Mouse (Mus musculus): ENCODE results near the gene Akap5. TPM values are rescaled to one million over a fixed set of nuclear protein-coding genes. Genes with fewer than 3 reads are reported as not detected.
A peak's percentile ranks its signal among the peaks of the same experiment; 100 is the strongest.

Akap5 gene
- polyA plus RNA-seq, 1 experiment from 2014 or later = 1.1 TPM

- Histone ChIP-seq H3K9ac (no peak overlapping the region), H3K4me3 (no peak overlapping the region), H3K4me1 (no peaks in the 10 kb centered on the region), H3K9me3 (no peaks in the 10 kb centered on the region), H3K27me3 (no peaks in the 10 kb centered on the region), H3K4me2 (no peak overlapping the region), H3K36me3 (peaks cover 52% of the 10 kb centered on the region), H3K27ac (no peak overlapping the region)
- WGBS = 58% methylated on average over 8 of the region's 8 CpGs
- no peak for ATAC-seq (ENCODE audit: insufficient number of reproducible peaks, insufficient read depth, low FRiP score, low TSS enrichment, low read depth)
Measured at GRCm38 (mm10) chr12:76349680-76350220, 25.1 kb downstream of the Akap5 start.

- H3K27ac ChIP-seq = no peak overlapping the region
- 42% methylated on average over 1 of the region's 1 CpGs for WGBS
- ATAC-seq (ENCODE audit: insufficient number of reproducible peaks, insufficient read depth, low FRiP score, low TSS enrichment, low read depth) = no peak
- no peak overlapping the region for H3K9ac ChIP-seq
- H3K4me3 ChIP-seq = no peak overlapping the region
- peaks cover 17% of the 10 kb centered on the region; the same call in 1 of the 2 replicates for H3K36me3 ChIP-seq
- no peaks in the 10 kb centered on the region for H3K27me3 ChIP-seq
- no peaks in the 10 kb centered on the region for H3K9me3 ChIP-seq
- peaks cover 15% of the 10 kb centered on the region for H3K4me1 ChIP-seq
- H3K4me2 ChIP-seq = no peak overlapping the region
Measured at GRCm38 (mm10) chr12:76360868-76361267, 36.2 kb downstream of the Akap5 start.

GRCm38 (mm10) chr12:76361405-76362302, 37.0 kb downstream of the Akap5 start:
- no peak overlapping the region for H3K4me3 ChIP-seq
- H3K9ac ChIP-seq = no peak overlapping the region
- peaks cover 17% of the 10 kb centered on the region; the same call in 1 of the 2 replicates for H3K36me3 ChIP-seq
- H3K27ac ChIP-seq = peak overlapping the region; percentile 36; the same call in 1 of the 2 replicates
- WGBS = 41% methylated on average over 9 of the region's 9 CpGs
- H3K27me3 ChIP-seq = no peaks in the 10 kb centered on the region
- ATAC-seq (ENCODE audit: insufficient number of reproducible peaks, insufficient read depth, low FRiP score, low TSS enrichment, low read depth) = no peak
- no peaks in the 10 kb centered on the region for H3K9me3 ChIP-seq
- peaks cover 21% of the 10 kb centered on the region for H3K4me1 ChIP-seq
- H3K4me2 ChIP-seq = no peak overlapping the region

- Histone ChIP-seq H3K9ac (no peak overlapping the region), H3K4me2 (no peak overlapping the region), H3K36me3 (peaks cover 12% of the 10 kb centered on the region; the same call in 1 of the 2 replicates), H3K27ac (no peak overlapping the region), H3K4me3 (no peak overlapping the region), H3K9me3 (no peaks in the 10 kb centered on the region), H3K27me3 (no peaks in the 10 kb centered on the region), H3K4me1 (peaks cover 27% of the 10 kb centered on the region)
- WGBS = 77% methylated on average over 9 of the region's 9 CpGs
- ATAC-seq (ENCODE audit: insufficient number of reproducible peaks, insufficient read depth, low FRiP score, low TSS enrichment, low read depth) = no peak
Measured at GRCm38 (mm10) chr12:76362303-76362676, 37.6 kb downstream of the Akap5 start.

- WGBS = 89% methylated on average over 3 of the region's 3 CpGs
- no peak for ATAC-seq (ENCODE audit: insufficient number of reproducible peaks, insufficient read depth, low FRiP score, low TSS enrichment, low read depth)
Measured at GRCm38 (mm10) chr12:76366276-76366675, 41.6 kb downstream of the Akap5 start.

GRCm38 (mm10) chr12:76367096-76367995, 42.7 kb downstream of the Akap5 start:
- 19% methylated on average over 14 of the region's 14 CpGs for WGBS
- peak overlapping the region; percentile 34; the same call in 1 of the 2 replicates for H3K27ac ChIP-seq
- H3K4me2 ChIP-seq = peak overlapping the region; percentile 82
- ATAC-seq (ENCODE audit: insufficient number of reproducible peaks, insufficient read depth, low FRiP score, low TSS enrichment, low read depth) = no peak
- no peaks in the 10 kb centered on the region for H3K9me3 ChIP-seq
- 0 out of 2 replicates have a peak, but pooled peaks cover 7% of the 10 kb centered on the region for H3K36me3 ChIP-seq
- peak overlapping the region; percentile 89 for H3K4me3 ChIP-seq
- H3K9ac ChIP-seq = peak overlapping the region; percentile 99
- no peaks in the 10 kb centered on the region for H3K27me3 ChIP-seq
- H3K4me1 ChIP-seq = peaks cover 39% of the 10 kb centered on the region

More at GRCm38 (mm10) chr12:76366276-76366675, 41.6 kb downstream of the Akap5 start:
- H3K9me3 ChIP-seq = no peaks in the 10 kb centered on the region
- peaks cover 42% of the 10 kb centered on the region for H3K4me1 ChIP-seq
- no peaks in the 10 kb centered on the region for H3K27me3 ChIP-seq
- no peak overlapping the region for H3K4me2 ChIP-seq
- no peak overlapping the region for H3K27ac ChIP-seq
- H3K36me3 ChIP-seq = 0 out of 2 replicates have a peak, but pooled peaks cover 7% of the 10 kb centered on the region
- no peak overlapping the region for H3K4me3 ChIP-seq
- H3K9ac ChIP-seq = no peak overlapping the region

GRCm38 (mm10) chr12:76368201-76368789, 43.6 kb downstream of the Akap5 start:
- peaks cover 46% of the 10 kb centered on the region for H3K4me1 ChIP-seq
- 0 out of 2 replicates have a peak, but pooled peaks cover 7% of the 10 kb centered on the region for H3K36me3 ChIP-seq
- peak overlapping the region; percentile 89 for H3K4me3 ChIP-seq
- 8% methylated on average over 9 of the region's 9 CpGs for WGBS
- no peaks in the 10 kb centered on the region for H3K9me3 ChIP-seq
- peak overlapping the region; percentile 82 for H3K4me2 ChIP-seq
- H3K27ac ChIP-seq = peak overlapping the region; percentile 100
- H3K27me3 ChIP-seq = no peaks in the 10 kb centered on the region
- H3K9ac ChIP-seq = peak overlapping the region; percentile 99
- ATAC-seq (ENCODE audit: insufficient number of reproducible peaks, insufficient read depth, low FRiP score, low TSS enrichment, low read depth) = no peak

GRCm38 (mm10) chr12:76368790-76369205, 44.1 kb downstream of the Akap5 start:
- peaks cover 46% of the 10 kb centered on the region for H3K4me1 ChIP-seq

GRCm38 (mm10) chr12:76369206-76369977, 44.7 kb downstream of the Akap5 start, which contains the start of gene Zbtb25:
TSS of gene Zbtb25 (minus strand) at chr12:76369602.
- no peaks in the 10 kb centered on the region for H3K9me3 ChIP-seq
- H3K4me1 ChIP-seq = peaks cover 49% of the 10 kb centered on the region
- peak; percentile 81 for ATAC-seq (ENCODE audit: insufficient number of reproducible peaks, insufficient read depth, low FRiP score, low TSS enrichment, low read depth)
- peak within 1 kb of the TSS; percentile 89 for H3K4me3 ChIP-seq
- peak within 1 kb of the TSS; percentile 99 for H3K9ac ChIP-seq
- no peaks in the 10 kb centered on the region for H3K27me3 ChIP-seq
- peak within 1 kb of the TSS; percentile 82 for H3K4me2 ChIP-seq
- whole genome bisulfite sequencing = under 1% methylated on average over 80 of the region's 96 CpGs
- H3K36me3 ChIP-seq = no peaks in the 10 kb centered on the region
- peak within 1 kb of the TSS; percentile 100 for H3K27ac ChIP-seq

More at GRCm38 (mm10) chr12:76368790-76369205, 44.1 kb downstream of the Akap5 start:
- 1% methylated on average over 26 of the region's 26 CpGs for WGBS
- no peaks in the 10 kb centered on the region for H3K27me3 ChIP-seq
- H3K9ac ChIP-seq = peak overlapping the region; percentile 99
- no peaks in the 10 kb centered on the region for H3K9me3 ChIP-seq
- 0 out of 2 replicates have a peak, but pooled peaks cover 5% of the 10 kb centered on the region for H3K36me3 ChIP-seq
- H3K27ac ChIP-seq = peak overlapping the region; percentile 100
- ATAC-seq (ENCODE audit: insufficient number of reproducible peaks, insufficient read depth, low FRiP score, low TSS enrichment, low read depth) = peak; percentile 8
- H3K4me3 ChIP-seq = peak overlapping the region; percentile 89
- peak overlapping the region; percentile 82 for H3K4me2 ChIP-seq
